Mouse (Mus musculus): ENCODE measurements around the gene Asic2.
"Not testable (repeated sequence)": the region's sequence is repeated elsewhere in the genome, so short reads cannot be mapped to it uniquely, and the experiment has no call there.

Asic2 gene

GRCm38 (mm10) chr11:81323146-81323545 is 645.1 kb downstream of the Asic2 start:
- no peak for DNase-seq (ENCODE audit: low spot score)

- no peak for DNase-seq (ENCODE audit: low spot score)
Observed at GRCm38 (mm10) chr11:81322466-81322865, 645.8 kb downstream of the Asic2 start.

- DNase-seq (ENCODE audit: low spot score): no peak
Observed at GRCm38 (mm10) chr11:81290041-81290440, 678.2 kb downstream of the Asic2 start.

GRCm38 (mm10) chr11:81283185-81283584 is 685.1 kb downstream of the Asic2 start:
- no peak for DNase-seq (ENCODE audit: low spot score)

GRCm38 (mm10) chr11:81280070-81280469 is 688.2 kb downstream of the Asic2 start:
- no peak for DNase-seq (ENCODE audit: low spot score)

- no peak for DNase-seq (ENCODE audit: low spot score)
Observed at GRCm38 (mm10) chr11:81277406-81277805, 690.9 kb downstream of the Asic2 start.

GRCm38 (mm10) chr11:81272677-81273418 is 695.4 kb downstream of the Asic2 start:
- DNase-seq (ENCODE audit: low spot score): no peak

- no peak for DNase-seq (ENCODE audit: low spot score)
Observed at GRCm38 (mm10) chr11:81271422-81271821, 696.8 kb downstream of the Asic2 start.

GRCm38 (mm10) chr11:81270518-81270917 is 697.7 kb downstream of the Asic2 start:
- no peak for DNase-seq (ENCODE audit: low spot score)

GRCm38 (mm10) chr11:81263757-81264156 is 704.5 kb downstream of the Asic2 start:
- no peak for DNase-seq (ENCODE audit: low spot score)

GRCm38 (mm10) chr11:81263193-81263592 is 705.1 kb downstream of the Asic2 start:
- DNase-seq (ENCODE audit: low spot score): no peak

- DNase-seq (ENCODE audit: low spot score): no peak
Observed at GRCm38 (mm10) chr11:81261259-81261658, 707.0 kb downstream of the Asic2 start.

- not testable (repeated sequence) for DNase-seq (ENCODE audit: low spot score)
Observed at GRCm38 (mm10) chr11:81241183-81241582, 727.1 kb downstream of the Asic2 start.

GRCm38 (mm10) chr11:81239966-81240681 is 728.1 kb downstream of the Asic2 start:
- DNase-seq (ENCODE audit: low spot score): no peak

GRCm38 (mm10) chr11:81239091-81239490 is 729.2 kb downstream of the Asic2 start:
- DNase-seq (ENCODE audit: low spot score): no peak

- DNase-seq (ENCODE audit: low spot score): no peak
Observed at GRCm38 (mm10) chr11:81236070-81236469, 732.2 kb downstream of the Asic2 start.

- DNase-seq (ENCODE audit: low spot score): no peak
Observed at GRCm38 (mm10) chr11:81223361-81223760, 744.9 kb downstream of the Asic2 start.

- DNase-seq (ENCODE audit: low spot score): no peak
Observed at GRCm38 (mm10) chr11:81220786-81221185, 747.5 kb downstream of the Asic2 start.

GRCm38 (mm10) chr11:81205471-81205870 is 762.8 kb downstream of the Asic2 start:
- DNase-seq (ENCODE audit: low spot score): no peak

- DNase-seq (ENCODE audit: low spot score): no peak
Observed at GRCm38 (mm10) chr11:81202578-81202977, 765.7 kb downstream of the Asic2 start.

GRCm38 (mm10) chr11:81193856-81194255 is 774.4 kb downstream of the Asic2 start:
- no peak for DNase-seq (ENCODE audit: low spot score)

- DNase-seq (ENCODE audit: low spot score): no peak
Observed at GRCm38 (mm10) chr11:81192155-81192554, 776.1 kb downstream of the Asic2 start.

- DNase-seq (ENCODE audit: low spot score): no peak
Observed at GRCm38 (mm10) chr11:81189103-81189502, 779.2 kb downstream of the Asic2 start.

Measured in spleen, adult 12 weeks (tissue).